Mouse (Mus musculus): ENCODE data around the gene 1810049J17Rik.

- TF ChIP-seq POLR2A (IDR thresholded peaks at IDR 0.05; ENCODE audit: borderline replicate concordance, insufficient read depth, low read length): no peak
- no peak for TF ChIP-seq CTCF (IDR thresholded peaks at IDR 0.05; ENCODE audit: borderline replicate concordance, insufficient read depth, low read depth, low read length)
Measured at GRCm38 (mm10) chr15:12313255-12313654, 8.4 kb downstream of the 1810049J17Rik start.
